Mouse (Mus musculus) kidney, postnatal 36 days (tissue): ENCODE measurements around the gene Wbp4.
A peak's percentile ranks its signal among the peaks of the same experiment; 100 is the strongest.
"Not testable (repeated sequence)": the region's sequence is repeated elsewhere in the genome, so short reads cannot be mapped to it uniquely, and the experiment has no call there.

Source experiments
- DNase-seq, 2 experiments: peaks; one replicate each; pipeline ENCODE4 v3.0.0; 2021 to 2022; ENCODE audit warnings: mixed read lengths in 2 of 2

Wbp4 gene

DNA sequence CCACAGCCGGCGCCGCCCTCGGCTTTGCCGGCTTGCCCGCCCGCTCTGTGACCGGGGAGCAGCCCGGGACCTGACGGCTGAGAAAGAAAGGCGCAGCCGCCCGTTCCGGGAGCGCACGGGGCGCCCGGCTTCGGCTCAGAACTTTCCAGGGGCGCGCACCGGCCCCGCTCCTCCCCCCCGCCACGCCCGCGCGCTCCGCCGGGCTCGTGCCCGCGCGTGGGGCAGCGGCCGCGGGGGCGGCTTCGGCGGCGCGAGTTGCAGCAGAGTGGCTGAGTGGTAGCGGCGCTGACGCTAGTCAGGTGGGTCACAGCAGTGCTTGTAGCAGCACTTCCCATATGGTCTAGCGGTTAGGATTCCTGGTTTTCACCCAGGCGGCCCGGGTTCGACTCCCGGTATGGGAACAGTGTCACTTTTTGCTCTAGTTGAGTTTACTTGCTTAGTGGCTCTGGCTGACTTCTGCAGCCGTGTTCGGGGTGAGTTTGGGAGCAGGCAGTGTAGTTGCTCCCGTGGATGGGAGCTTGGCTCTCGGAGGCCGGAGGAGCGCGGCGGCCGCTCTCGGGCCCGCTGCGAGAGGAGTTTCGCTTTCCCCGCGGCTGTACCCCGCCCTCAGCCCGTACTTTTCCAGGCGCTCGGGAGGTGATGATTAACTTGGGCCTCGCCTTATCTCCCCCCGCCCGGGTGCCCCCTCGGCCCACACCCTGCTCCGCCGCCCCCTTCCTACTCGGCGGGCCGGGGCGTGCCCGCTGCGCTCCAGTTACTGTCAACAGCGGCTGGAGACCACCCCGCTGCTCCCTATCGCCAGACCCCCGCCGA lies at the start of gene Wbp4:
Wbp4 (minus strand) TSS at position 182 of the 813 bp plus-strand sequence.
- peak; percentile 89 to 92 for DNase-seq

DNA sequence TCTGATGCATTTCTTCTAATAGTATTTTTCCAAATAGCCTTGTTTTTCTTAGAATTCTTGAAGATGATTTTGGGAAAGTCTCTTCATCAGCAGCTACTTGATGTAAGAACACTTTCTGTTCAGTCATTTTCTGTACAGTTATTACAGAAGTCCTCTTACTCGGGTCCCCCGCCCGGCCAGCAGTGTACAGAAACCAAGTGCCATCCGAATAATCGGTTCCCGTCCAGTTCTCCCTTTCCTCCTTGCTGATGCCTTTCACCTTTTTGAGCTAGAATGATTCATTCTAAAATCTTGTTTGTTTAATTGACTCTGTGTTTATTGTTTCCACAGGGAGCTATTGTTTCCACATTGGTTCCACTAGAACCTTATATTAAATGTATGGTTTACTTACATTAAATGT lies 49.4 kb upstream of the Wbp4 start:
- DNase-seq: no peak

DNA sequence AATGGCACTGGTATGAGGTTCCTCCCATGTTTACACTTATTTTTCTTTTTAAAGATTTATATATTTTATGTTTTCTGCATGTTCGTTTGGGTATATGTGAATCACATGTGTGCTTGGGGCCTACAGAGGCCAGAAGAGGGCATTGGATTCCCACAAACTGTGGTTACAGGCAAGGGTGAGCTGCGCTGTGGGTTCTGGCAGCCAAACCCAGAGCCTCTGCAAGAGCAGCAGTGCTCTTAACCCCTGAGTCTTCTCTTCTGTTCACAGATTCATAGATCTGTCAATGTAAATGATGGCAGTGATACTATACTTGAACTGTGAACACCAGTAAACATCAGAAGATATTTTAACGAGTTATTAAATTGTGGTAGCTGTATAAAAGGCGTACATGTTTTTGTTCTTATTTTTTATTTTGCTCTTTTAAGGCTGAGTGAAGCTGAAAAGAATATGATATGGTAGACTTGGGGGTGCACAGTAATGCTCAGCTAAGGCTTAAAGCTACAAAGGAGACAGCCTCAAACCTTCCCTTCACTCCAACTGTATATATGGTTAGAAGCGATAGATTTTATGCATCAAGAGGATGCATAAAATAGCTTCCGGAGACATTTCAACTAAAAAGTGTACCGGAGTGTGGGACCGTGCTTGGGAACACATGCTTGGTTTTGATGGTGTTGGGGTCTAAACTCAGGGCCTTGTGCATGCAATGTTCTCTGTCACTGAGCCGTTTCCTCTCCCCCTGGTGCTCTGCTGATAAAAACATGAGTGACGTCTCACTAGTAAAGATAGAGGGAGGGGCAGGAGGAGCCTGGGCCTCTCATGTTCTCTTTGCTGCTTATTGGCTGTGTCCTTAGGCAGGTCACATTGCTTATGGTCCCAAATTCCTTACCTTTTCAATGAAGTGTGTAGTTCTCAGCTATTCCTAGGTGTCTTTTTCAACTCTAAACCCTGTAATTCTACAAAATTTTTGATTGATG lies 48.5 kb upstream of the Wbp4 start:
- DNase-seq: no peak

DNA sequence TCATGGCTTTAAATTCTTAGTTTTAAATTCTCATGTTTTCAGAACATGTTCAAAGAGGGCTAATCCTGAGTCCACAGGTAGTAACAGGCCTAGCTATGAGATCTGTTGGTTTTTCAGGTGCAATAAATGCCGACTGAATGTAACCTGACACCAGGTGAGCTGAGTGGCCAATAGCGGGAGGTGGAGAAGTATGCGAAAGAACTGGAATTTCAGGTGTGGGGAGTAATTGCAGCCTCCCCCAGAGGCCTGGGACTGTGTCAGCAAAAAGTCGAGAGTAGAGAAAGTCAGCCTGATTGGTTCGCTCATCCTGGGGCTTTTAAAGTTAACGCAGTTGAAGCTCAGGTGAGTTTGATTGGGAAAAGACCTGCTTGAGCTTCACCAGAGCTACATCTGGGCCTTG lies 46.4 kb upstream of the Wbp4 start:
- peak; percentile 48 to 76 for DNase-seq

DNA sequence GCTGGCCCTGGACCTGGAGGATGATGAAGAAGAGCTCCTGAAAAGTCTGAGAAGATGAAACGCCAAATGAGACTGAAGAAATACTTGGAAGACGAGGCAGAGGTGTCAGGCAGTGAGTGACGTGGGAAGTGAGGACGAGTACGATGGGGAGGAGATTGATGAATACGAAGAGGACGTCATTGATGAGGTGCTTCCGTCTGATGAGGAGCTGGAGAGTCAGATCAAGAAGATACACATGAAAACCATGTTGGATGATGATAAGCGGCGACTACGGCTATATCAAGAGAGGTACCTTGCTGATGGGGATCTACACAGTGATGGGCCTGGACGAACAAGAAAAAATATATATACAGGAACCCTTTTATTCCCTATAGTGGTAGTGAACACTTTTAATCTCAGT lies 44.8 kb upstream of the Wbp4 start:
- DNase-seq: not testable (repeated sequence)

DNA sequence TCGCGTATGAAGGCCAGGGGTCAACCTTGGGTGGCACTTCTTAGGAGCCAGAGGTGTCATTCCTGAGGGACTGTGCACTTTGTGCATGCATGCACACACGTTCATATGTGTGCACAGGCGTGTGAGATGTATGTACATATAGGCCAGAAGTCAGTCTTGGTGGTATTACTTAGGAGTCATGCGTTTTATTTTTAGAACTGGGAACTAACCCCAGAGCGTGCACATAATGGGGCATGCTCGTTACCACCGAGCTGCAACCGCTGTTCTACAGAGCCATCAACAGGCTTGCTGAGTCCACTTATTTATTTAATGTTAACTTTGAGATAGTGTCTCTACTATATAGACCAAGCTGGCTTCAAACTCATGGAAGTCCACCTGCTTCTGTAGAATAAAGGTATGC lies 41.1 kb upstream of the Wbp4 start:
- no peak for DNase-seq

DNA sequence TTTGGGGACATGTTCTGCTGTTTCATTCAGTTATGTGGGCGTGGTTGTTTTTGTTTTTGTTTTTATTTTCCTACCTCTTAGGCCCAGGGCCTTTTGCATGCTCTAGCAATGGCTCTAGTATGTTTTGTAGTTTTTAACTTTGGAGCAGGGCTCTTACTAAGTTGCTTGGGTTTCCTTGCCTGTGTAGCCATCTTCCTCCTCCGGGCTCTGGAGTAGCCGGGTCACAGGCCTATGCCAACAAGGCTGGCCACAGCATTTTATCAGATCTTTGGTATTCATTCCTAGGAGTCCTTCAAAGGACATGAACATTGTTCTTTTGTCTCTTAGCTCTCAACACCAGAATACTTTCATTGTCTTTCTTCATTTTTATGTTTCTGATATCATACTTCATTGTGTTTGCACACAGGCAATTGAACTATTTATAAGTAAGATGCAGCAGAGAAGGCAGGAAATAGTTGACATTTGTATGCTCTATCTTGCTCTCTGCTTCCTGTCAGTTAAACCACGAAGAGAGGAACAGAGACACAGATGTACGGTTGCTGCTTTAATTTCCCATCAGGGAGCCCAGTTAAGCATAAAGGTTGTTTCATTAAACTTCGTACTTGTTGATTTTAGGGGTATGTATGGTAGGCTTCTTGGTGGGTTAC lies 40.3 kb upstream of the Wbp4 start:
- DNase-seq: no peak

DNA sequence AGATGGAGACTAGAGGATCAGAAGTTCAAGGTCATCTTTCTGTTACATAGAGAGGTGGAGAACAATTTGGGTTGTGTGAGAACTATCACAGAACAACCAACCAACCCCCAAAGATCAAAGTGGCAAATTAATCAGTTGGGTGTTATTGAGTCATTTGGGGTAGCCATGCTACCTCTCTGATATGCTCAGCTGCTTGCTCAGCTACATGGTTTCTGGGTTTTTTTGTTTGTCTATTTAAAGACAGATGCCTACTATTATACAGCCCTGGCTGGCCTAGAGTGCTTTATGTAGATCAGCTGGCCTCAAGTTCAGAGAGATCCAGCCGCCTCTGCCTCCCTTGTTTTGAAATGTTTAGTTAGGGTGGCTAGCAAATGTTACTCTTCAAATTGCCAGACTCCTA lies 39.7 kb upstream of the Wbp4 start:
- no peak for DNase-seq

DNA sequence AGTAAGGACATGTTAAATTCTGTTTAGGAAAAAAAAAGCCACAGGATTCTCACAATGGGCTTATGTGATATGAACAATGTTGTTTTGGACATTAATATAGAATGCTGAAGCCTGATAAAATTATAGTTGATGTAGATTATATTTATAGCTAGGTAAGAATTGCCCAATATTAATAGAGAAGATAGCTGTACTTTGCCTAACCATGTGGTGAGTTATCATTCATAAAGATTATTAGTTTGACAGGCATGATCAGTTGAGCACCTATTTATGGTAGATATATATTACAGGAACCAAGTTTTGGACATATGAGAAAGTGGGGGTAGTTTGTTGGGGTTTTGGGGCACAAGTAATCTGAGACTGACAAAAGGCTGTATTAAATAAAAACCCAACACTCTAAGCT lies 39.3 kb upstream of the Wbp4 start:
- DNase-seq: no peak

DNA sequence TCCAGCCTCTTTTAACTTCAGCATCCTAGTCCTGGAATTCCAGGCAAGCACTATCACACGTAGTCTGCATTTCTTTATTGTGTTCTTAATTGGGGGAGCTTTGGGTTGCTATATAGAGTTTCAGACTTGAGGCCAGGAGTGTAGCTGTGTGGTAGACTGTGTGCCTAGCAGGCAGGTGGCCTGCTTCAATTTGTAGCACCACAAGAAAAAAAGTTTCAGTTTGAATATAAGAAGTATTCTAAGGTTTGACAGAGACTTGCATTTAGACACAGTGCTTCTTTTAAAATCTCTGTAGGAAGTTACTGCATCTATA lies 38.3 kb upstream of the Wbp4 start:
- no peak for DNase-seq

DNA sequence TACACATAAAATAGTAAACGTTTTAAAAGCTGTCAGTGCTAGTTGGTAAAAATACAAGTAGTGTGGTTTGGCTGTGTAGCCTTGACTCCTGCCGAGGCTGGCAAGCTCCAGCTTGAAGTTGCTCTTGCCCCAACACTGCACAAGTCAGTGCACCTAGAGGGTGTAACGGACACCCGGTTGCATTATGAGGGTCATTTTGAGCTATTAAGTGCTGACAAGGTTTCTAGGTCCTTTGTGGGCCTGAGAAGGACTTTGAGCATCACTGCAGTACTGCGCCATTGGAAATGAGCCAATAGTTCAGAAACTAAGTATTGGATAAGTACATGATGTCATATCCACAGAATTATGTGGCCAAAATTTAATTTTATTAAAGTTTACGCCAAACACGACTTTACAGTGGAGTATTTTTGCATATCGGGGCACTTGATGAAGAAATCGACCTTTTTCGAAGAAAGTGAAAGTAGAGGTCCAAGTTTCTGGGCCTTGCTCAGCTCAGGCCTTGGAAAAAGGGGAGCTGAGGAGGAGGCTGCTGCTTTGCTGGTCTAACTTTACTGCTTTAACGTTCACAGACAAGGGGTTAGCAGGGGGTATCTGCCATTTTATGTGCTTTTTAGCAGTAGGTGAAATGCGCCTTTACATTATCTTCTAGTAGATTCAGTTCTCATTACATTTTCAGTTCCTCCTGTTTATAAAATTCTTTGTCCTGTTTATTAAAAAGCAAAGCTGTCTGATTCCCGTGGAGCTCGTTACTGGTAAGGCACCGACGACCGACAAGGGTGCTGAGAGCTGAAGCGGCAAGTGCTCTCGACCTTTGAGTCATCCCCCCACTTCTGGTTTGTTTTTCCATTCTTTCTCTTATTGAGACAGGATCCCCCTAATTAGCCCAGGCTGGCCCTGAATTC lies 37.7 kb upstream of the Wbp4 start:
- peak in 1 of 2 experiments; percentile 41 for DNase-seq

DNA sequence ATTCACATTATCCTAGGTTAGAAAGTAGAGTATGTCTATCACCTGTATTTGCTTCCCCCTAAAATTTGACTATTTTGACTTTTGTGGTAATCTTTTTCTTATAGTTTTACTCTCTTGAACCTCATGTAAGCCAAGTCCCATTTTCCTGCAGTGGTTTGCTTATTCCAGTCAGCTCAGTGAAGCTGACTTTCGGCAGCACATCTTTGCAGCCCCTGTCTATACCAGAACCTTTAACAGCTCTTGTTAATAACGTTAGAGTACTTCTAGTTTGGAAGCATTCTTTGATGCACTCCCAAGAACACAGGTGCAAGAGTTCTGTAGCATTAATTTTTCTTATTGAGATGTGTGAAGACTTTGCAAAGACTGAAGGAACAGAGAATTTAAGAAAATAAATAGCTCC lies 36.8 kb upstream of the Wbp4 start:
- DNase-seq: no peak

DNA sequence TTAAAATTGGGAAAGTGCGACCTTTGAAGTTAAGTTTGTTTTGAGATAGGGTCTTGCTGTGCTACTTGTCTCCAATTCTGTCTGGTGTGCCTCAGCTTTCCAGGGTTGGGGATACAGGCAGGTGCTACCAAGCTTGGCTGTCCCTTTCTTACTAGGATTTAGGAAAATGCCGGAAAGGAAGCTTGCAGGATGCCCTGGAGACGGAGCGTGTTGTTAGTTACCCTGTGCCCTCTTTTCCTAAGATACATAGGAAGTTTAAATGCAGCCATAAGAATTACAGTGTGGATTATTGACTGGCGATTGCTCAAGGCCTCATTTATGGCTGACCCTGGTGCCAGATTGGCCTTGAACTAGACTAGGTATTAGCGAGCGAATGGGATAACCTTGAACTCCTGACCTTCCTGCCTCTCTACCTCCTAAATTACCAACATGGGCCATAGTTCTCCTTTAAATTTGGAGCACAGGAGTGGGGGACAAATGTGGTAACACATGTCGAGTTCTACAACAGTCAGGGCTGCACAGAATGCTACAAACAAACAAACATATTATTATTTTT lies 35.9 kb upstream of the Wbp4 start:
- no peak for DNase-seq

DNA sequence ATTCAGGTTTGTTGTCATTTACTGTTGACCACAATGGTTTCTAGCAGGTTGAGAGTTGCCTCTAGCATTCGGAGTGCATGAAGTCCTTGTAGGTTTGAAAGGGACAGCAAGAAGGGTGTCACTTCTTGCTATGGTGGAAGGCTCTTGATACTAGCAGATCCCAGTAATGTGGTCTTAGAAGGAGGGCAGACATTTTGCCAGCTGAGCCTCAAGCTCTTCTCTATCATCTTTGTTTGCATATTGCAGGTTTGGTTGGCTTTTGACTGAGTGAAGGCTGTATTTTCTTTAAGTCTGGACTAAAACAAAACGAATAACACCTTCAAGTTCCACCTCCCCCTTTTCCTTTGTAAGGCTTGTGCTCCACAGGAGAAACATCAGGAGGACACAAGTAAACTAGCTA lies 35.4 kb upstream of the Wbp4 start:
- no peak for DNase-seq

DNA sequence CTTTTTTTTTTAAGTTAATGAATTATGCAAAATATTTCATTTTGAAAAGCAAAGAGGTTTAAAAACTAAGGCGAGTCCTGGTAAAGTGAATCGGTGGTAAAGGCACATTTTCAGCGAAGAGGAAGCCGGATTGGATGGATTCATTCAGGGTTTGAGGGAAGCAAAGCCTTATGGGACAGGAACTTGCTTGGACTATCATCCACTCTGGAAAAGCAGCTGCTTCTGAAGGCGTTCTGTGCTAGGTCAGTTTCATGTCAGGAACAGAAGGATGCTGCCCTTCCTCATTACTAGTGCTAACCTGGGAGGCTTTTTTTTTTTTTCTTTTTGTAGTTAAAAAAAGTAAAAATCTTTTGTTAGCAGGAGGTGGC lies 34.9 kb upstream of the Wbp4 start:
- DNase-seq: no peak

DNA sequence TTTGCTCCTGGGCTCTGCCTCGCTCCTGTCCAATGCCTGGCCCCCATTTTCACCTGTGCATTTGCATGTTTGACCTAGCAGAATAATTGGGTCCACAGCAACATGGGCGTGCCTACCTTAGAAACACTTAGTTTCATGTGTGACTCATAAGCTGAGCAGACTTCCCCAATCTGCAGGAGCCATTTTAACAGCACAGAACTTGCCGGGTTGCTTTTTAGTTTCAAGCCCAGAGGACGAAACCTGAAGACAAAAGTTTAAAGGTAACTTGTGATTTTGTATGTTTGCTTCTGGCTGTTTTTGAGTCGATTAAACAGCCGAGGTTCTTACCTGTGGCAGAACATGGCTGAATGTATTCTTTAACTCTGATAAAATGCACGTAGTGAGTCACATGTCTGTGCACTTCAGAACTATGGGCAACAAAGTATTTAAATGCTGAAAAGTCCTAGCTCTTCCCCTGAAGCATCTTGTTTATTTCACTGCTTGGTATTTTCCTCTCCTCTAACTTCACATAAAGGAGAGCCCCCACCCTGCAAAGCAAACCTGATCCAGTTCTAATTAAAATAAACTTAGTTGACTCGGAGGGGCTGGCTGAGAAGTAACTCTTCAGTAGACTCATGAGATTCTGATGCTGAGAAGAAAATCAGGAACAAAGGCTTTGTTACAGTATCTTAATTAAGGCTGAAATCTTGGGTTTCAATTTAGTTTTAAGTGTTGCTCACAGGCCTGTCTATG lies 34.4 kb upstream of the Wbp4 start:
- DNase-seq: peak; percentile 35 to 54

DNA sequence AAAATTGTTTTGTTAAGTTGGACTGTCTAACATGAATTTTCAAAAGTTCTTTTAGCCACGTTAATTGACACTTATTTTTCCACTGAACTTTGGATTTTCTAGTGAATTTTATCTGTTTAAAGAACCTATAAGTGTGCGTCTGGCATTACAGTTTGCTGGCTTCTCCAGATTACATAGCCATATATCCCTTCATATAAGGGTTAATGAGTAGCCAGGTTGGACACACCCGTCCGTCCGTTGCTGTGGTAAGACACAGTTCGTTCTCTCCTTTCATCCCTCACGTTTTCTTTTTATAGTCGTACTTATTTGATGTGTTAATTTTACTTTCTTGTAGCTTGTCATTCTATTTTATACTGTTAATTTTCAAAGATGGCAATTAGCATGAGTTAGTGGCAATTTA lies 33.8 kb upstream of the Wbp4 start:
- DNase-seq: no peak

DNA sequence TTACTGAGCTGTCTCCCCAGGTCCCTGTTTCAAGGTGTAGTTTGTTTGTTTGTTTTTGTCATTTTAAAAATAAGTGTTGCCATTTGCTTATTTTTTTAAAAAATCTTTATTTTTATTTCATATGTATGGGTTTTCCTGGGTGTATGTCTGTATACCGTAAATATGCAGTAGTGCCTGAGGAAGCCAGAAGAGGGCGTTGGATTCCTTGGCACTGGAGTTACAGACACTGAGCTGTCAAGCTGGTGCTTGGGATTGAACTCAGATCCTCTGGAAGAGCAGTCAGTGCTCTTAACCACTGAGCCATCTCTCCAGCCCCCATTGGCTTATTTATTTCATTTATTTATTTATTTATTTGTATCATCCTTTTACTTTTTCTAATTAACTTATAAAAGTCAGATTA lies 32.6 kb upstream of the Wbp4 start:
- DNase-seq: no peak

DNA sequence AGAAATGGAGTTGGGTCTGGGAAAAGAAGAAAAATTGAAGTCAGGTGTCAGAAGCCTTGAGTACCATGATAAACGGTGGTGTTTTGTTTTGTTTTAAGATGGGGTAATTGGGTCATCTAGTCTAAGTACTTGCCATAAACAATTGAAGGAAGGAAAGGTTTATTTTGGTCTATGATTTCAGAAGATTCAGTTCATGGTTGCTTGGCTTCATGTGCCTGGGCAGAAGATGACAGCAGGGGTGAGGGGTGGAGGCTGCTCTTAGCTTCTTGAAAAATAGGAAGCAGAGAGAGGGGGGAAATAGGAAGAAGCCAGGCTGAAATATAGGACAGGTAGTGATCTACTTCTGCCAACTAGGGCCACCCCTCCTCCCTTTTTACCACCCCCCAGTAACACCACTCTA lies 30.2 kb upstream of the Wbp4 start:
- peak; percentile 52 to 58 for DNase-seq

DNA sequence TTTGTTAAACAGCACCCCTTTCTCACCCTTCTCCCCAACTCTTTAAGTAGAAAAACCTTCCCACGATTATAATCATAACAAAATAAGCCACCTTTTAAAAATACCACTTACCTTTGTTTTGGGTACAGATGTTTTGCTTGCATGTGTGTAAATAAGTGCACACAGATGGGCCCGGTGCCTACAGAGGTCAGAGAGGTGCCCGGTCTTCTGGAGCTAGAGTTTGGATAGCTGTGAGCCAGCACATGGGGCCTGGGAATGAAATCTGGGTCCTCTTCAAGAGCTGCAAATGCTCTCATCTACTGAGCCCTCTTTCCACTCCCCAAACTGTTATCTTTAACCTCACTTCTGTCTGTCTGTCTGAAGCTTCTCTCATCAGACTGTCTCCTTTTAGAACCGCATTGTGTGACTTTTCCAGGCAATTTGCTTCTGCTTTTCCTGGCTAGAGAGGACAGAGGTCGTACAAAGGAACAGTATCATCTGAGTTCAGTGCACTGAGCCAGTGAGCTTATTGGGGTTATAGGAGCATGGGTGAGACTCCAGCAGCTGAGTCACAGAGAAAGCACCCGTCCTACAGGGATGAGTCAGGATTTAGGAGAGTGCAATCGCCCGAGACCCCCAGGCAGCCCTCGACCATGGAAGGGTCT lies 27.5 kb upstream of the Wbp4 start:
- peak in 1 of 2 experiments; percentile 55 for DNase-seq

DNA sequence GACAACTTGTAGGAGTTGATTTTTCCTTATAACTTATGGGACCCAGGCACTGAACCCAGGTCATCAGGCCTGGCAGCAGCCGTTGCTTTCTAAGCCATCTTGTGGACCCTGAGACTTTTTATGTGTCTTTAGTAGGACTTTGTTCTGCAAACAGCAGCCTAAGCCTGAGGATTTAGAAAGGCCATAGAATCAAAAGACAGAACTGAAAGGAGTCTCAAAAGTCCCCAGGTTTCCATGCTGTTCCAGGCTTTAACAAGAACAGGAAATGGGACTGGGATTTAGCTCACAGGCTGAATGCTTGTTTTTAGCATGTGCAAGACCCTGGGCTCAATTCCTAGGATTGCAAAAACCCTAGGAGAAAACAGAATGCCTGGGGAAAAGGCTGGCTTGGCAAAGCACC lies 26.5 kb upstream of the Wbp4 start:
- DNase-seq: no peak
